Mouse (Mus musculus): Measurements from ENCODE around the gene Nup62.

Gene Nup62

GRCm38 (mm10) chr7:44815721-44816469 is at the start of gene Nup62, which contains the start of gene Il4i1:
Gene Nup62, plus strand, starts transcription at chr7:44816088.
Gene Il4i1, plus strand, starts transcription at chr7:44816387.
- DNase-seq (ENCODE audit: low read depth, low spot score), result peak; percentile 96

- peak; percentile 58 for DNase-seq (ENCODE audit: low read depth, low spot score)
Observed at GRCm38 (mm10) chr7:44768129-44768528, 47.8 kb upstream of the Nup62 start.

DNA sequence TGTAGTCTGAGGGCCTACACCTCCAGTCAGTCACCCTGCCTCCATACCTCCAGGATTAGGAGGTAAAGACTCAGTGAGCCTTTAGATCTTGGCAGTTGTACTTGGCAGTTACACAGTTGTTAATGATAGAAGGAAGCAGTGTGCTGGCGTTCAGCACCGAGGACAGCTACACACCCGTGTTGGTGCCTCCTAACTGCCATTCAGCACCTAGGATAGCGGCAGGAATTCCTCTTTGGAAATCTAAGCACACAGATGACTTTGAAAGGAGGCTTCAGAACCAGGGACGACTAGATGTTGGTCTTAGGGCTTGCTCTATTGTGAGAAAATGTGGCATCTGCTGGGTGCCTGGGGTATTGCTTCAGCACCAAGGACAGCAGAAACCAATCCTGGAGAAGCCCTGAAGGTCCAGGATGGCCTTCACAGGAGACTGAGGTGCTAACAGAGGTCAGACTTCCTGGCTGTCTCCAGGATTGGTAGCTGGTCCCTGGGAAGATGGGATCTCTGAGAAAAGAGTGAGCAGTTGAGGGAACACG is 45.8 kb upstream of the Nup62 start:
- DNase-seq (ENCODE audit: low read depth, low spot score), result no peak

DNA sequence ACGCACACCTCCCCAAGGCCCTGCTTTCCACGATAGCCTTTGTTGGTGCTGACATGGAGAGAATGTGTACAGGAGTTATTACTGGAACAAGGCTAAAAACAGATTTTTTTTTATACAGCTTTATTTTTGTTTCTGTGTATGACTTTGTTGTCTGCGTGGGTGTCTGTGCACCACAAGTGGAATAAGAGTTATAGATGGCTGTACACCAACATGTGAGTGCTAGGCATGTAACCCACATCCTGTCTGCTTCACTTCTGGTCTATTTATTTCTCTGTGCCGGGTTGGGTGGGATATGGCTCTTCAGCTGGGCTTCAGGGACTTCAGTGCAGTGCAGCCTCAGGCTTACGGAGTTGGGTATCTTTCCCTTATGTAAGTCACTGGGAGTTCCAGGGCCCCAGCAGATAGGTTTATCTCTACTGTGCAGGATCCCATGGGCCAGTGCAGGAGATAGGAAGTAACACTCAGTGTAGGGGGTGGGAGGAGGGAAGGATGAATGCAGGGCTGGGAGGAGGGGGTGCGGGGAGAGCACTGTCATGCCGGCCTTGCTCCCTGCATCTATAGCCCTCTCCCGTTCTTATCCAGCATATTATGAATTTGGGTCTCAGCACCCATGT is 43.2 kb upstream of the Nup62 start:
- DNase-seq (ENCODE audit: low read depth, low spot score), result peak; percentile 58

DNA sequence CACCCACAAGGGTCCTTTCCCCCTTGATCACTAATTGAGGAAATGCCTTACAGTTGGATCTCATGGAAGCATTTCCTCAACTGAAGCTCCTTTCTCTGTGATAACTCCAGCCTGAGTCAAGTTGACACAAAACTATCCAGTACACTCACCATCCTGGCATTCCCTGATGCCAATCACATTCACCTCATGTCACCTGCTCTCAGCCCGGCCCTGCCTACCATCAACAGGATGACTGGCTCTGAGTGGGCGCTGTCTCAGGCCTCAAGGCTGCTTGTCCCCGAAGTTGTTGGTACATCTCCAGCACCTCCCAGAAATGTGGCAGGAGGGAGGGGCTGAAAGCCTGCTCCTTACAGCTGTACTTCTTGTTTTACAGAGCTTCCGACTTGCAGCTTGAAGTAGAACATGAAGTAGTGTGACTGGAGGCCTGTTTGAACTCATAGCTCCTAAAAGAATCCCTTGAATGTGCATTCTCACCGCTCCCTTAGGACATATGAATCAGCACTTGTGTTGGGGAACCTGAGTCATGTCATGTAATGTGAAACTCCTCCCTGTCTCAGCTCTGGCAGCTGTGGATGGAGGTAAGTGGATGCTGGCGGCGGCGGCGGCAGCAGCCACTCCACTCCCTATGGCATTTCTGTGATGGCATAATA is 38.9 kb upstream of the Nup62 start:
- DNase-seq (ENCODE audit: low read depth, low spot score), result peak; percentile 65

DNA sequence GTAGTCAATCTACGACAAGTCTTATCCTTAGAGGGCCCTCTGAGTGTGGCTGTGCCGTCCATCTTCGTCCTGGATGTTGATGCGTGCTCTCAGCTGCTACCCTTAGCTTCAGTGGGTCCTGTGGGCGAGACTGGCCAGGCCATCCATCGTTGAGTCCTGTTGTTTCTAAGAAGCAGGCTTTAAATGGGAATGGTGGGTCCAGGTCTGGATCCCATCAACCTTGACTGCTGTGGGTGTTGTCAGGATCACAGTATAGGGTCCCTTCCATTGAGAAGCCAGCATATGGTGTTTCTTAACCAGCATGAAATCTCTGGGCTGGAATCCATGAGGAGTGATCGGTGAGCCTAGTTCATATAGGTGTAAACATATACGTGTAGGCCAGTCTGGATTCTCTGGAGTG is 35.8 kb upstream of the Nup62 start:
- no peak for DNase-seq (ENCODE audit: low read depth, low spot score)

GRCm38 (mm10) chr7:44789531-44789930 is 26.4 kb upstream of the Nup62 start:
- DNase-seq (ENCODE audit: low read depth, low spot score), result no peak

DNA sequence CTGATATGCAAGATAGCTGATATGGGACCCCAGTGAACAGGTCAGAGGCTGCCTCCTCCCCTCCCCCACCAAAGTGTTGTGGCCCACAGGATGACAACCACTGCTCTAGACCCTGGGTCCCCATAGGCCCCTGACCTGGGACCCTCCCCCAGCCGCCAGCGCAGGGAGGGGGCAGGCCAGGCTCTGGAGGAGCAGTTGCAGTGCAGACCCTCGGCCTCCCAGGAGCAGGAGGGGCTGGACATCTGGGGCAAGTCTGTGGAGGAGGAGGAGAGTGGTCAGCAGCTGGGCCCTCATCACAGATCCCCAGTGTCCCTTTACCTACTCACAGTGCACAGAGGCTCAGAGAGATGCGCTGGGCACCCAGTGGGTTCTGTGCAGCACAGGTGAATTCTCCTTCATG is 25.8 kb upstream of the Nup62 start:
- no peak for DNase-seq (ENCODE audit: low read depth, low spot score)

GRCm38 (mm10) chr7:44792781-44793180 is 23.1 kb upstream of the Nup62 start:
- no peak for DNase-seq (ENCODE audit: low read depth, low spot score)

GRCm38 (mm10) chr7:44808927-44809326 is 7.0 kb upstream of the Nup62 start:
- no peak for DNase-seq (ENCODE audit: low read depth, low spot score)

GRCm38 (mm10) chr7:44809466-44809865 is 6.4 kb upstream of the Nup62 start:
- DNase-seq (ENCODE audit: low read depth, low spot score), result no peak

DNA sequence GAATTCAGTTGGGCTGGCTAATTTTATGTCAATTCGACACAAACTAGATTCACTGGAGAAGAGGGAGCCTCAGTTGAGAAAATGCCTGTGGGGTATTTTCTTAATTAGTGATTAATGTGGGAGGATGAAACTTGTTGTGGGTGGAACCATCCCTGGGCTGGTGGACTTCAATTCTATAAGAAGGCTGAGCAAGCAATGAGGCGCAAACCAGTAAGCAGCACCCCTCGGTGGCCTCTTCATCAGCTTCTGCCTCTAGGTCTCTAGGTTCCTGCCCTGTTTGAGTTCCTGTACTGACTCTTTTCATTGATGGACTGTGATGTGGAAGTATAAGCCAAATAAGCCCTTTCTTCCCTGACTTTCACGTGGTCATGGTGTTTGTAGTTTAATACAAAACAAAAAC is 5.5 kb upstream of the Nup62 start:
- no peak for DNase-seq (ENCODE audit: low read depth, low spot score)

DNA sequence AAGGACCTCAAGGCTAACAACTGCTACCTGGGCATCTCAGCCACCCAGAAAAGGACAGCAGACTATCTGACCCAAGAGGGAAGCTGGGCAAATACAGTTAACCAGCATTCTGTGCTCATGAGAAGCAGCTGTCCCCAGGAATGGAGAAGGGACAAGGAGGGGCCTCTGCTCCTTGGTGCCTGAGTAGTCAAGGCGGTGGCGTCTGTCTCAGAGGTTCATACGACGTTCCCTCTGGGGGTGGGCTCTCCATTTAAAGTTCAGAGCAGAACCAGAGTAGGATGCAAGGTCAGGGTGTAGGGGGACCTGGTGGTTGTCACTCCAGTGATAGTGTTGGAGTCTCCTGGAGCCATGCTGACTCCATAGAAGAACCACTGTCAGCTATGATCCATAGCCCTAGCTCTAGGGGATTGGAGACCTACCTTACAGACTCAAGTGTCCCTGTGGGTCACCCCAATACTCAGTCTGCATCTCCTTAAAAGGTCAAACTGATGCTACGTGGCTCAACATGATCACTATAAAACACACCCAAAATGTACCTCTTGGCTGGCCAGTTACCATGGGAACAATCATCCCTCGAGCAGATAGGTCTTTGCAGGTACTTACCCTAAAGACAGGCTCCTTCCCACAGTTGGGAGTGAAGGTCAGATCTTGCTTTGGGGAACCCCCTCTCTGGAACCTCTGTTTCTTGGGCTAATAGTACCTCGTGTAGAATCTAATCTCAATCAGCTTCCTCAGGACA is 4.9 kb upstream of the Nup62 start:
- no peak for DNase-seq (ENCODE audit: low read depth, low spot score)

GRCm38 (mm10) chr7:44812651-44813325 is 3.1 kb upstream of the Nup62 start:
- no peak for DNase-seq (ENCODE audit: low read depth, low spot score)

DNA sequence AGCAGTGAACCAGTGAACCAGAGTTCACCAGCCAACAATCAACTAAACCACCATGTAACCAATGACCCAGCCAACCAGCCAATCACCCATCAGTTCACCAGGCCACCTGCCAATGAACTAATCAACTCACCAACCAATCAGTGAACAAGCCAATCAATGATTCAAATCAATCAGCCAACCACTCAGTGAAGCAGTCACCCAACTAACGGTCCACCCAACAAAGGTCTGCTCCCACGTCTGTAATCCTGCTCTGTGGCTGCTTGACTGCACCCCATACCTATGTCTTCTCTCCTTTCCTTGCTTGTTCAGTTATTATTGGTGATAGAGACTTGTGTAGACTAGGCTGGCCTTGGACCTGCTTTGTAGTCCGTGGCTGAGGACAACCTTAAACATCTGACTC is 1.9 kb upstream of the Nup62 start:
- DNase-seq (ENCODE audit: low read depth, low spot score), result no peak

DNA sequence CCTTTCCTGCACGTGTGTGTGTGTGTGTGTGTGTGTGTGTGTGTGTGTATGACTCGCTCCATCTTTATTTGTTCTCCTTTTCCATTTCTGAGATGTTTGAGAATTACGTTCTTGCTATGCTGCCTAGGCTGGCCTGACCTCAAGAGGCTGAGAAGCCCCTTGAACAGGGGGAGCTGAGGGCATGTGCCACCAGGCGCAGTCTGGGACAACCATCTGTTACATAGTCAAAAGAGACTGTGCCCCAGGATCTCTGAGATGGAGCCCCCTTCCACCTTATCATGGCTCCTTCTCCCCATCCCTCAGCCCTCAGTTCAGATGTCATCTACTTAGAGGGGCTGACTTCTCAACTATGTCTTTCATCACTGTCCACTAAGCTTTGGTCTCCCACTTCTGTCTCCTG is 1.5 kb upstream of the Nup62 start:
- DNase-seq (ENCODE audit: low read depth, low spot score), result no peak

GRCm38 (mm10) chr7:44814952-44815553 is 835 bp upstream of the Nup62 start:
- no peak for DNase-seq (ENCODE audit: low read depth, low spot score)

DNA sequence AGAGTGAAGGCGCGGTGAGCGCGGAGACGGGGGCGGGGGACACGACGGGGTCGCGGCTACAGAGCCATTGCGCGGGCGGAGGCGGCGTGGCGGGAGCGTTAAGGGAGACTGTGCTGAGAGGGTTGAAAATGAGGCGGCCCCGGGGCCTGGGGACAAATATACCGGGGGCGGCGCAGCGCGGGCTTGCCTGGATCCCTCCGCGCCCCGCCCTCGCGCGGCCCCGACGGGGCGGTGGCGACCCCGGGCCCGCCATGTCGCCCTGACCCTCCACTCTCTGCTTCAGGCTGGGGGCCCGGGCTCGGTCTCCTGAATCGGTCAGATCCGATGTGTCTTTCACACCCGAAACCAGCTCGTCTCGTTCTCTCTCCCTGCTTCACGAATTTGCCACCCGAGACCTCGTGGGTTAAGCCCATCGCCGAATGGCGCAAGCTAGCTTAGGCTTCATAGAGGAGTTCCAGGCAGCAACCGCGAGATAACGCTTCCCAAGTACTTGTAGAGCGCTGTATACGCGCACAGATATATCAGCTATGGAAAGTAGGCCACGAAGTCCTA is 658 bp downstream of the Nup62 start, which contains the start of gene Atf5:
Gene Atf5, minus strand, starts transcription at position 189 of the 552 bp plus-strand sequence.
- DNase-seq (ENCODE audit: low read depth, low spot score), result peak; percentile 61

DNA sequence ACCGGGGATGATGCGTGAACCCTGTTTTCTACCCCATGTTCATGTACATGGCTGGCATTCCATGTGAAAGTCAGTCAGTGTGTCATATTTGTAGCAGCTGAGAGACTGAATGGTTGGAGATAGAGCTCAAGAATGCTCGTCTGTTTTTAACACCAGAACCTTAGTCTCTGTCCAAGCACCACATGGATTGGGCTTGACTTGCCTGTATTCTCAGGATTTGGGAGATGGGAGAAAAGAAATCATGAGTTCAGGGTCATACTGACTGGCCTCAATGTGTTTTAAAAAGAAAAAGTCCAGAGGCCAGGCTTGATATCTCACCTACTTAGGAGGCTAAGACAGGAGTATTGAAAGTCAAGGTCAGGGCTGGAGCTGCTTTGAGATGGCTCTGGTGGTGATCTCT is 1.6 kb downstream of the Nup62 start:
- DNase-seq (ENCODE audit: low read depth, low spot score), result no peak

DNA sequence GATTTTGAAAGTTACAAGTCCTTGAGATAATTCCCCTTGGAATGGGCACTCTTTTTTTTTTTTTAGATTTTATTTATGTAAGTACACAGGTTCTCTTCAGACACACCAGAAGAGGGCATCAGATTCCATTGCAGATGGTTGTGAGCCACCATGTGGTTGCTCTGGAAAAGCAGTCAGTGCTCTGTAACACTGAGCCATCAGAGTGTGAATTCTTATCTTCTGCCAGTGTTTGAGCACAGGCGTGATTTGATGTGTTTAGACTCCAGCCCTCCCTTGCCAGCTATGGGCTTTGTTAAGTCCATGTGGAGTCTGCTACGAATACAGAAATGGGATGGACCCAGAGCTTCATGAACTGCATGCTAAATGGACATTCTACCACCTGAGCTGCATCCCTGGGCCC is 2.3 kb downstream of the Nup62 start:
- no peak for DNase-seq (ENCODE audit: low read depth, low spot score)
